ENCODE assay signal across 27 mouse cellular contexts in the genomic region with DNA sequence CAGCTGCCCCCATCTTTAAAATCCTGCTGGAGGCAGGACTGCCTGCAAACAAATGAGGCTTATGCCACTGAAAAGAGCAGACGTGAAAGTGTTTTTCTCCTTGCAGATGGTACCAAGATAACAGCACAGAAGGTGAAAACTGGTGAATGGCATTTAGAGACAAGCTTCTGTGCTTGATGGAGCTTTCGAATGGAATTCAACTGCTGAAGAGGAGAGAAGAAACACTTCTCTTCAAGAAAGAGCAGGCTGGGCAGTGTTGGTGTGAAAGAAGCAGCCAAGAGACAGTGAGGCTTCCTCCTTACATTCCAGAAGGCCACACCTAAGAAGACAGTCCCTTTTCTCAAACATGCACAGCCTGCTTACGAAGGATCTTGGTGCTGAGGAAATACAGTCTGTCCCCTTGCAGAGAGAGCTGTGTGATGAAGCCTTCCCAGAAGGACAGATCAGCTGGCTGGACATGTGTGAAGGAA. TPM values are rescaled to one million over a fixed set of nuclear protein-coding genes. Genes with fewer than 3 reads are reported as not detected.
A peak's percentile ranks its signal among the peaks of the same experiment; 100 is the strongest.
DNase-seq lines count a peak whose midpoint lies in the region; ATAC-seq and TF ChIP-seq lines count a peak whose summit lies in the region.
"Had no signal": no experiment of that assay in that cellular context is flagged by ENCODE, and none has a peak within 500 bp of the region (broad histone marks: within the 10 kb centered on the region; RNA-seq: fewer than 3 reads in every experiment).

No protein-coding gene starts in this region.

- 0 out of 2 replicates have a peak, but pooled peaks cover 7% of the 10 kb centered on the region for H3K4me1 ChIP-seq in hindbrain, embryonic 13.5 days (replicated peaks)
- H3K4me1 ChIP-seq in hindbrain, postnatal 0 days (ENCODE audit: insufficient read depth, low read length) = no peaks in the 10 kb centered on the region
- H3K4me1 ChIP-seq in forebrain, embryonic 14.5 days (ENCODE audit: control insufficient read depth, insufficient read depth, low read length) = no peaks in the 10 kb centered on the region
- H3K4me1 ChIP-seq: embryonic facial prominence, embryonic 15.5 days; hindbrain, embryonic 10.5 days; limb, embryonic 12.5 days had no signal

- H3K27ac ChIP-seq in hindbrain, embryonic 13.5 days = peak overlapping the region; percentile 20; the same call in 1 of the 2 replicates
- no peak overlapping the region for H3K27ac ChIP-seq in hindbrain, postnatal 0 days
- peak overlapping the region; percentile 78 for H3K27ac ChIP-seq in forebrain, embryonic 14.5 days (ENCODE audit: low read depth, low read length)
- H3K27ac ChIP-seq: embryonic facial prominence, embryonic 15.5 days; hindbrain, embryonic 10.5 days; limb, embryonic 12.5 days; macrophage had no signal

- H3K36me3 ChIP-seq in hindbrain, embryonic 13.5 days = no peaks in the 10 kb centered on the region
- H3K36me3 ChIP-seq in hindbrain, postnatal 0 days (ENCODE audit: insufficient read depth, low read length) = no peaks in the 10 kb centered on the region
- no peaks in the 10 kb centered on the region for H3K36me3 ChIP-seq in forebrain, embryonic 14.5 days (ENCODE audit: control insufficient read depth, insufficient read depth, low read length)
- H3K36me3 ChIP-seq: embryonic facial prominence, embryonic 15.5 days had no signal

- no peak overlapping the region for H3K9ac ChIP-seq in hindbrain, embryonic 13.5 days
- H3K9ac ChIP-seq in hindbrain, postnatal 0 days (replicated peaks; ENCODE audit: low read length) = no peak overlapping the region
- no peak overlapping the region for H3K9ac ChIP-seq in forebrain, embryonic 14.5 days (ENCODE audit: low read length)
- H3K9ac ChIP-seq: embryonic facial prominence, embryonic 15.5 days; heart, embryonic 12.5 days; limb, embryonic 12.5 days; liver, postnatal 0 days had no signal

- no peak for ATAC-seq in hindbrain, embryonic 13.5 days (ENCODE audit: low FRiP score)
- ATAC-seq in hindbrain, postnatal 0 days = no peak
- ATAC-seq in forebrain, embryonic 14.5 days = peak; percentile 76
- no peak for ATAC-seq in granulocyte monocyte progenitor cell, adult 5-6 weeks (replicated peaks; ENCODE audit: poor library complexity, severe bottlenecking)
- ATAC-seq: intestine, postnatal 0 days; liver, postnatal 0 days; lung, postnatal 0 days had no signal

- no peak for TF ChIP-seq CTCF in hindbrain, postnatal 0 days (IDR thresholded peaks at IDR 0.05; ENCODE audit: low read depth)

- WGBS in hindbrain, embryonic 13.5 days = 58% methylated on average over 3 of the region's 3 CpGs
- 68% methylated on average over 3 of the region's 3 CpGs for WGBS in hindbrain, postnatal 0 days
- 56% methylated on average over 3 of the region's 3 CpGs for WGBS in forebrain, embryonic 14.5 days

- no peak for DNase-seq in hindbrain, postnatal 0 days (ENCODE audit: low spot score)
- peak; percentile 15 for DNase-seq in right cerebral cortex, adult 18-20 months
- DNase-seq in right cerebral cortex, postnatal 14 days = no peak
- peak; percentile 62 for DNase-seq in forebrain, embryonic 14.5 days (ENCODE audit: low spot score)
- no peak for DNase-seq in adrenal gland, postnatal 4 days (ENCODE audit: low spot score in 2 of 2)
- DNase-seq: adrenal gland, adult 2 months; cerebellum, adult 9-10 months; gastrocnemius, postnatal 10 days; heart, adult 11 months; heart, postnatal 10 days; kidney, postnatal 25 days; liver, postnatal 0 days; right cerebral cortex, postnatal 25 days; spleen, adult 18-20 months; thymus, postnatal 14 days had no signal

- no peaks in the 10 kb centered on the region for H3K9me3 ChIP-seq in hindbrain, embryonic 13.5 days
- H3K9me3 ChIP-seq in hindbrain, postnatal 0 days (ENCODE audit: low read length) = no peaks in the 10 kb centered on the region
- no peaks in the 10 kb centered on the region for H3K9me3 ChIP-seq in forebrain, embryonic 14.5 days (replicated peaks; ENCODE audit: control insufficient read depth, low read length)
- H3K9me3 ChIP-seq: embryonic facial prominence, embryonic 15.5 days; heart, embryonic 12.5 days; hindbrain, embryonic 10.5 days; limb, embryonic 12.5 days had no signal

- no peaks in the 10 kb centered on the region for H3K27me3 ChIP-seq in hindbrain, embryonic 13.5 days
- H3K27me3 ChIP-seq in hindbrain, postnatal 0 days (ENCODE audit: insufficient read depth, low read length) = no peaks in the 10 kb centered on the region
- H3K27me3 ChIP-seq in forebrain, embryonic 14.5 days (replicated peaks; ENCODE audit: control insufficient read depth, insufficient read depth, low read length) = no peaks in the 10 kb centered on the region
- H3K27me3 ChIP-seq: embryonic facial prominence, embryonic 15.5 days; heart, embryonic 12.5 days had no signal

- no peak overlapping the region for H3K4me2 ChIP-seq in hindbrain, embryonic 13.5 days
- no peak overlapping the region for H3K4me2 ChIP-seq in hindbrain, postnatal 0 days (ENCODE audit: low read depth, low read length)
- no peak overlapping the region for H3K4me2 ChIP-seq in forebrain, embryonic 14.5 days (ENCODE audit: low read length)
- H3K4me2 ChIP-seq: embryonic facial prominence, embryonic 15.5 days; heart, embryonic 12.5 days; limb, embryonic 12.5 days; liver, embryonic 11.5 days; midbrain, embryonic 11.5 days had no signal

- H3K4me3 ChIP-seq in hindbrain, embryonic 13.5 days = no peak overlapping the region
- no peak overlapping the region for H3K4me3 ChIP-seq in hindbrain, postnatal 0 days (ENCODE audit: low read length)
- H3K4me3 ChIP-seq in forebrain, embryonic 14.5 days (ENCODE audit: low read depth, low read length) = no peak overlapping the region
- H3K4me3 ChIP-seq: embryonic facial prominence, embryonic 15.5 days; heart, embryonic 12.5 days; hindbrain, embryonic 10.5 days; limb, embryonic 12.5 days had no signal

RNA-seq across cellular contexts. Expression of a gene that starts 27.2 kb away (rescaled TPM):
- 11.7 and 12.0 TPM in 2 replicates for polyA plus RNA-seq in hindbrain, embryonic 13.5 days (2015; fragmentation: Nextera tagmentation; extraction: Ambion mirVana)
- total RNA-seq in hindbrain, postnatal 0 days (2014; rRNA removed) = 28.9 and 29.8 TPM in 2 replicates
- polyA plus RNA-seq in hindbrain, postnatal 0 days (2015; fragmentation: Nextera tagmentation; extraction: Ambion mirVana) = 8.2 and 9.4 TPM in 2 replicates
- 6.9 and 7.9 TPM in 2 replicates for polyA plus RNA-seq in forebrain, embryonic 14.5 days (2014; fragmentation: Nextera tagmentation; extraction: Ambion mirVana)
- 10 to 100 TPM; 18.2 to 19.5 TPM for total RNA-seq in adrenal gland, postnatal 4 days (2021)
- 12.3 and 18.0 TPM in 2 replicates for total RNA-seq in granulocyte monocyte progenitor cell, adult 5-6 weeks (2014; fragmentation: Nextera tagmentation)
- 14.2 and 14.5 TPM in 2 replicates for total RNA-seq in granulocyte monocyte progenitor cell, adult 5-6 weeks (2017)
- total RNA-seq: MEL had no signal

Comparison
In these comparisons a context has a peak if more than half of its experiments do, and no peak if none do; other contexts are left out.
1. DNase-seq: peak in right cerebral cortex, adult 18-20 months (single experiment) and forebrain, embryonic 14.5 days (single experiment); none in hindbrain, postnatal 0 days (single experiment), right cerebral cortex, postnatal 14 days (single experiment) and adrenal gland, postnatal 4 days (0 of 2).